Mouse (Mus musculus) MEL (cell line): ENCODE results near the gene Qtrt1. TPM values are rescaled to one million over a fixed set of nuclear protein-coding genes. Genes with fewer than 3 reads are reported as not detected.

Experiments
- DNase-seq: peaks from one replicate; pipeline ENCODE4 v3.0.0; 2011; ENCODE audit warnings: low read depth, low spot score
- H3K27ac ChIP-seq: 2 replicates; pipeline ENCODE4 v1.5.1; 2012; ENCODE audit warnings: low read depth, mild to moderate bottlenecking, control low read depth, low read length, moderate library complexity; ENCODE audit not compliant: control insufficient read depth
- H3K27me3 ChIP-seq, 2 experiments: fragments of 150-350 bp in 1 of 2; sonication (generic) in 1 of 2; 2 replicates each; pipeline ENCODE4 v1.6.1; 2012; ENCODE audit warnings: low read length in 2 of 2, mild to moderate bottlenecking in 2 of 2, improper control_type of control experiment in 1 of 2, moderate library complexity in 1 of 2; ENCODE audit not compliant: insufficient read depth in 2 of 2, control insufficient read depth in 1 of 2
- H3K36me3 ChIP-seq, 2 experiments: 2 replicates each; pipeline ENCODE4 v1.6.1; 2012 to 2014; ENCODE audit warnings: low read length in 2 of 2, improper control_type of control experiment in 1 of 2, inconsistent platforms in 1 of 2, mild to moderate bottlenecking in 1 of 2; ENCODE audit not compliant: insufficient read depth in 2 of 2, control insufficient read depth in 1 of 2
- H3K4me1 ChIP-seq, 2 experiments: fragments of 150-350 bp in 1 of 2; sonication (generic) in 1 of 2; 2 replicates each; pipeline ENCODE4 v1.6.1; 2012; ENCODE audit warnings: low read length in 2 of 2, improper control_type of control experiment in 1 of 2, mild to moderate bottlenecking in 1 of 2; ENCODE audit not compliant: insufficient read depth in 2 of 2, control insufficient read depth in 1 of 2
- H3K4me3 ChIP-seq, 2 experiments: fragments of 150-350 bp in 1 of 2; sonication (generic) in 1 of 2; 2 replicates each; pipeline ENCODE4 v1.5.1; 2012; ENCODE audit warnings: low read depth in 2 of 2, low read length in 2 of 2, mild to moderate bottlenecking in 2 of 2, moderate library complexity in 2 of 2, control low read depth in 1 of 2, improper control_type of control experiment in 1 of 2; ENCODE audit not compliant: control insufficient read depth in 1 of 2, insufficient read depth in 1 of 2
- H3K79me2 ChIP-seq: 2 replicates; pipeline ENCODE4 v1.6.1; 2012; ENCODE audit warnings: mild to moderate bottlenecking, low read length, moderate library complexity; ENCODE audit not compliant: control insufficient read depth, poor library complexity, insufficient read depth
- H3K9ac ChIP-seq: 2 replicates; pipeline ENCODE4 v1.6.1; 2012; ENCODE audit warnings: low read depth, mild to moderate bottlenecking, control low read depth, low read length, moderate library complexity; ENCODE audit not compliant: control insufficient read depth, poor library complexity, severe bottlenecking
- H3K9me3 ChIP-seq: fragments of 150-350 bp; sonication (generic); replicated peaks from 2 replicates; pipeline ENCODE4 v1.6.1; 2012; ENCODE audit warnings: mild to moderate bottlenecking, low read length, improper control_type of control experiment, moderate library complexity; ENCODE audit not compliant: insufficient read depth
- BHLHE40 ChIP-seq: IDR thresholded peaks from 2 replicates; pipeline ENCODE4 v1.6.1; 2012; ENCODE audit warnings: low read depth, mild to moderate bottlenecking, inconsistent platforms, low read length, improper control_type of control experiment, borderline replicate concordance
- CHD1 ChIP-seq: IDR thresholded peaks from 2 replicates; pipeline ENCODE4 v1.6.1; 2012; ENCODE audit warnings: low read depth, mild to moderate bottlenecking, inconsistent platforms, low read length, improper control_type of control experiment
- CHD2 ChIP-seq: IDR thresholded peaks from 2 replicates; pipeline ENCODE4 v1.6.1; 2011; ENCODE audit warnings: low read length, improper control_type of control experiment
- CTCF ChIP-seq, 3 experiments: IDR thresholded peaks in 2 of 3; conservative IDR thresholded peaks in 1 of 3; 2 replicates each; pipeline ENCODE4 v1.5.1; 2011 to 2012; ENCODE audit warnings: low read length in 3 of 3, low read depth in 2 of 3, mild to moderate bottlenecking in 2 of 3, improper control_type of control experiment in 1 of 3, inconsistent platforms in 1 of 3, mixed read lengths in 1 of 3, moderate library complexity in 1 of 3; ENCODE audit not compliant: control insufficient read depth in 1 of 3, insufficient read depth in 1 of 3, poor library complexity in 1 of 3, severe bottlenecking in 1 of 3
- E2F4 ChIP-seq: IDR thresholded peaks from 2 replicates; pipeline ENCODE4 v1.6.1; 2011; ENCODE audit warnings: low read depth, low read length, improper control_type of control experiment, borderline replicate concordance
- ELF1 ChIP-seq: IDR thresholded peaks from 2 replicates; pipeline ENCODE4 v1.6.1; 2014; ENCODE audit warnings: low read depth, mild to moderate bottlenecking, inconsistent platforms, low read length, improper control_type of control experiment, moderate library complexity
- EP300 ChIP-seq, 2 experiments: IDR thresholded peaks; 2 replicates each; pipeline ENCODE4 v1.6.1; 2011; ENCODE audit warnings: improper control_type of control experiment in 2 of 2, low read length in 2 of 2, low read depth in 1 of 2, mild to moderate bottlenecking in 1 of 2
- GABPA ChIP-seq: IDR thresholded peaks from 2 replicates; pipeline ENCODE4 v1.6.1; 2012; ENCODE audit warnings: low read depth, mild to moderate bottlenecking, inconsistent platforms, low read length, improper control_type of control experiment, moderate library complexity
- GATA1 ChIP-seq: IDR thresholded peaks from 2 replicates; pipeline ENCODE4 v1.6.1; 2011; ENCODE audit warnings: low read depth, low read length, improper control_type of control experiment
- KAT2A ChIP-seq: conservative IDR thresholded peaks from 2 replicates; pipeline ENCODE4 v1.6.1; 2012; ENCODE audit warnings: low read depth, low read length, improper control_type of control experiment, inconsistent platforms
- MAFK ChIP-seq: IDR thresholded peaks from 2 replicates; pipeline ENCODE4 v1.6.1; 2011; ENCODE audit warnings: low read depth, mild to moderate bottlenecking, low read length, improper control_type of control experiment, borderline replicate concordance
- MAX ChIP-seq: IDR thresholded peaks from 2 replicates; pipeline ENCODE4 v1.6.1; 2011; ENCODE audit warnings: low read length, improper control_type of control experiment
- MEF2A ChIP-seq: IDR thresholded peaks from 2 replicates; pipeline ENCODE4 v1.6.1; 2014; ENCODE audit warnings: low read depth, mild to moderate bottlenecking, inconsistent platforms, low read length, improper control_type of control experiment; ENCODE audit not compliant: poor library complexity, insufficient replicate concordance, severe bottlenecking; ENCODE audit errors: extremely low read depth
- MXI1 ChIP-seq: IDR thresholded peaks from 2 replicates; pipeline ENCODE4 v1.6.1; 2011; ENCODE audit warnings: mild to moderate bottlenecking, low read depth, low read length, improper control_type of control experiment
- MYC ChIP-seq: IDR thresholded peaks from 2 replicates; pipeline ENCODE4 v1.6.1; 2011; ENCODE audit warnings: low read depth, mild to moderate bottlenecking, low read length, improper control_type of control experiment, moderate library complexity
- NELFE ChIP-seq: IDR thresholded peaks from 2 replicates; pipeline ENCODE4 v1.6.1; 2011; ENCODE audit warnings: low read depth, low read length, improper control_type of control experiment
- POLR2A ChIP-seq, 2 experiments: IDR thresholded peaks; 2 replicates each; pipeline ENCODE4 v1.6.1; 2011 to 2012; ENCODE audit warnings: low read length in 2 of 2, mild to moderate bottlenecking in 2 of 2, control low read depth in 1 of 2, improper control_type of control experiment in 1 of 2, low read depth in 1 of 2, moderate library complexity in 1 of 2; ENCODE audit not compliant: control insufficient read depth in 1 of 2, insufficient read depth in 1 of 2, poor library complexity in 1 of 2
- POLR2AphosphoS5 ChIP-seq: IDR thresholded peaks from 2 replicates; pipeline ENCODE4 v1.6.1; 2012; ENCODE audit warnings: low read depth, borderline replicate concordance, mild to moderate bottlenecking, inconsistent platforms, low read length, moderate library complexity, mixed read lengths
- SIN3A ChIP-seq: IDR thresholded peaks from 2 replicates; pipeline ENCODE4 v1.6.1; 2012; ENCODE audit warnings: low read length, improper control_type of control experiment, inconsistent platforms
- SMC3 ChIP-seq: IDR thresholded peaks from 2 replicates; pipeline ENCODE4 v1.6.1; 2011; ENCODE audit warnings: low read depth, low read length, improper control_type of control experiment
- TAL1 ChIP-seq: IDR thresholded peaks from 2 replicates; pipeline ENCODE4 v1.6.1; 2012; ENCODE audit warnings: mild to moderate bottlenecking, inconsistent platforms, low read length, moderate library complexity, mixed read lengths
- TBP ChIP-seq: IDR thresholded peaks from 2 replicates; pipeline ENCODE4 v1.8.0; 2011; ENCODE audit warnings: low read depth, low read length, improper control_type of control experiment
- TCF12 ChIP-seq: IDR thresholded peaks from 2 replicates; pipeline ENCODE4 v1.6.1; 2014; ENCODE audit warnings: low read depth, mild to moderate bottlenecking, inconsistent platforms, low read length, improper control_type of control experiment, moderate library complexity
- UBTF ChIP-seq: IDR thresholded peaks from 2 replicates; pipeline ENCODE4 v1.6.1; 2012; ENCODE audit warnings: low read depth, mild to moderate bottlenecking, inconsistent platforms, low read length, improper control_type of control experiment, moderate library complexity, borderline replicate concordance; ENCODE audit not compliant: insufficient read depth
- ZC3H11A ChIP-seq: IDR thresholded peaks from 2 replicates; pipeline ENCODE4 v1.6.1; 2012; ENCODE audit warnings: low read depth, mild to moderate bottlenecking, inconsistent platforms, low read length, improper control_type of control experiment
- ZKSCAN1 ChIP-seq: IDR thresholded peaks from 2 replicates; pipeline ENCODE4 v1.6.1; 2012; ENCODE audit warnings: low read depth, mild to moderate bottlenecking, inconsistent platforms, low read length, improper control_type of control experiment, moderate library complexity
- polyA plus RNA-seq, 2 experiments: library from polyadenylated mRNA; stranded (reverse) in 1 of 2; unstranded in 1 of 2; fragments of >175 nt in 1 of 2; fragments of >200 nt in 1 of 2; gene quantifications; 2 replicates each; pipeline versions ENCODE4 v1.2.1 to v1.2.4; 2012; ENCODE audit warnings: low replicate concordance in 2 of 2, low read depth in 1 of 2; ENCODE audit not compliant: insufficient read length in 2 of 2, insufficient read depth in 1 of 2, missing spikeins in 1 of 2
- total RNA-seq: library from RNA; depleted of rRNA; stranded (reverse); fragments of 300-350 nt; gene quantifications from 2 replicates; pipeline ENCODE4 v1.2.3, GENCODE M21; 2012

Gene Qtrt1
- total and polyA plus RNA-seq, 3 experiments: 199 to 244 TPM; not detected in 1

DNA sequence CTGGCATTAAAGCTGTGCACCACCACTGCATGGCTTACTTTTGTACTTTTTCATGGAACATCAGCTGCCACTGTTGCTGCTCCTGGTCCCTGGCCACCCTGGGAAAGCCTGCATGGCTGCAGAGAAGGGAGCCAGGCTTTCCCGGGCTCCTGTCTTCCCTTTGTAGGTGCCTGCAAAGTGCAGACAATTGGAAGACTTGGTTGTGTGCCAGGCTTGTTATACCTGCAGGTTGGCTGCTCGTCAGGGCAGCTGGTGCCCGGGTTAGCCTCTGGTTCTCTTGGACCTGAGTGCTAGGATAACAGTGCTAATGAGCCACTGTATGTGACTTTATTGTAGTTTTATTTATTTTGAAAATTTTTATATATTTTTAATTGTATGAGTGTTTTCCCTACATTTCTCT, 47.2 kb downstream of the Qtrt1 start:
- Histone ChIP-seq H3K79me2 (peaks cover 11% of the 10 kb centered on the region; the same call in 1 of the 2 replicates), H3K9me3 (no peaks in the 10 kb centered on the region), H3K27me3 (no peaks in the 10 kb centered on the region), H3K36me3 (peaks cover 12 to 21% of the 10 kb centered on the region in 2 experiments), H3K4me3 (no peak overlapping the region), H3K4me1 (peaks cover 9 to 20% of the 10 kb centered on the region in 2 experiments), H3K27ac (no peak overlapping the region), H3K9ac (no peak overlapping the region)
- no peak for DNase-seq
- TF ChIP-seq CTCF (IDR thresholded peaks at IDR 0.05 in 2 of 3, conservative IDR thresholded peaks at IDR 0.05 in 1 of 3; ENCODE audit: control insufficient read depth in 1 of 3, insufficient read depth in 1 of 3, low read depth in 2 of 3, low read length in 3 of 3, poor library complexity in 1 of 3, severe bottlenecking in 1 of 3) (no peak), MAX (no peak), MEF2A (no peak), ZC3H11A (no peak), TAL1 (no peak), NELFE (no peak), TCF12 (no peak)

DNA sequence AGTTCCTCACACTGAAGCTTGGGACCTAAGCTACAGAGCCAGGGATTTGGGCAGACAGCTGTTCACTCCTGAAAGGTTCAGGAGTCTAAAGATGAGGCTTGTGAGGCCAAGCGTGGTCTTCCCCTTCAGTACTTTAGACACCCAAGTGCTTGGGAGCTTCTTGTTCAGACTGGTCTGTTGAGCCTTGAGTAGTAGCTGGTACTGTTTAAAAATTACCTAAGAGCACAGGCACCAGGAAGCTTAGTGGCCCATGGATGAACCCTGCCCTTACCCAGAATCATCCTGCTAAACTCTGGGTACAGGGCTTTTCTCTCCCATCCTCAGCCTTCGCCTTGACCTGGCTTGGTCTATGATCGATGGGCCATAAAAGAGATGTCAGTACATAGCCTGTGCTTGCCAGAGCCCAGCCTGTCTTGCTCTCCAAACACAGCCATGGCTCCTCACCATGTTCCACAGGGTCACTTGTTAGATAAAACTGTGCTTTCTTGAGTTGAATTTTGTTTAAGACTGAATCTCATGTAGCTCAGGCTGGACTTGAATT, 48.8 kb downstream of the Qtrt1 start:
- H3K27me3 ChIP-seq: no peaks in the 10 kb centered on the region
- no peak overlapping the region for H3K9ac ChIP-seq
- TF ChIP-seq TAL1: no peak
- TF ChIP-seq MAFK: no peak
- no peak for TF ChIP-seq CHD1
- no peak for TF ChIP-seq UBTF
- TF ChIP-seq TBP: no peak
- TF ChIP-seq ZKSCAN1: no peak
- TF ChIP-seq ELF1: no peak
- TF ChIP-seq EP300 (IDR thresholded peaks at IDR 0.05; ENCODE audit: low read depth in 1 of 2, low read length in 2 of 2): no peak
- H3K36me3 ChIP-seq: peaks cover 5 to 23% of the 10 kb centered on the region in 2 experiments; a peak in 3 of 4 replicates
- H3K4me1 ChIP-seq: peaks cover 4 to 6% of the 10 kb centered on the region in 2 experiments
- no peak for DNase-seq
- H3K79me2 ChIP-seq: peaks cover 5% of the 10 kb centered on the region; the same call in 1 of the 2 replicates
- no peak overlapping the region for H3K4me3 ChIP-seq
- H3K27ac ChIP-seq: no peak overlapping the region
- no peaks in the 10 kb centered on the region for H3K9me3 ChIP-seq

DNA sequence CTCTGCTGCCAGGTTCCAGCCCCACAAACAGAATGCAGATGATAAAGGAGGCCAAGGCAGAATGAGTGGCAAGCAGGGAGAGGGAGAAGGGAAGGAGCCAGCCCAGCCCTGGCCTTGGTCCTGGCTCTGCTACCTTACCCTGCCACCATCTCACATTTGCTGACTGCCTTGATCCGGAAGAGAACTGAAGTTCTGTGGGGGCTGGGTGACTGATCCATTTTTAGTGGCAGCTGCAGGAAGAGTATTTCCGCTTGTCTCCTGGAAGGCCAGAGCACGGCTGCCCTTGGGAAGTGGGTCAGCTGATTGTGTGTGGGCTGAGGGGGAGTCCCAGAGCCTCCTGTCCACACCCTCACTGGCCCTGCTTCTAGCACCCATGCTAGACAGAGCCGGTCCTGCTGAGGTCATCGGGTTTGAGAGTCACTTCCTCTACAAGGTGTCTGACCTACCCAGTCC, 51.5 kb downstream of the Qtrt1 start:
- Histone ChIP-seq H3K9me3 (no peaks in the 10 kb centered on the region), H3K79me2 (no peaks in the 10 kb centered on the region), H3K4me3 (no peak overlapping the region), H3K27ac (no peak overlapping the region), H3K9ac (no peak overlapping the region), H3K4me1 (no peaks in the 10 kb centered on the region), H3K36me3 (peaks cover 0 to 37% of the 10 kb centered on the region in 2 experiments; a peak in 2 of 4 replicates), H3K27me3 (no peaks in the 10 kb centered on the region)
- no peak for TF ChIP-seq E2F4
- TF ChIP-seq CHD1: no peak
- no peak for TF ChIP-seq POLR2A (IDR thresholded peaks at IDR 0.05; ENCODE audit: control insufficient read depth in 1 of 2, insufficient read depth in 1 of 2, low read depth in 1 of 2, low read length in 2 of 2, poor library complexity in 1 of 2)
- TF ChIP-seq BHLHE40: no peak
- no peak for TF ChIP-seq MXI1
- TF ChIP-seq MYC: no peak
- no peak for TF ChIP-seq MAFK
- TF ChIP-seq ZC3H11A: no peak
- TF ChIP-seq KAT2A: no peak
- TF ChIP-seq SMC3: no peak
- TF ChIP-seq TBP: no peak
- no peak for TF ChIP-seq SIN3A
- TF ChIP-seq CHD2: no peak
- no peak for TF ChIP-seq GABPA
- no peak for TF ChIP-seq UBTF
- no peak for TF ChIP-seq POLR2AphosphoS5
- no peak for TF ChIP-seq GATA1
- no peak for DNase-seq
